Mouse (Mus musculus) hematopoietic stem cell, adult 5-6 weeks (primary cell): Measurements from ENCODE around the gene Gsg1l. TPM values are rescaled to one million over a fixed set of nuclear protein-coding genes. Genes with fewer than 3 reads are reported as not detected.

ENCODE experiments used
- ATAC-seq, 2 experiments: fragments of 125-278 bp in 1 of 2; replicated peaks in 1 of 2; 2 replicates each; pipeline ENCODE4 v1.8.0; 2016 to 2017; ENCODE audit warnings: inconsistent platforms in 2 of 2, mild to moderate bottlenecking in 2 of 2, moderate number of reproducible peaks in 2 of 2, low read depth in 1 of 2, moderate TSS enrichment in 1 of 2; ENCODE audit not compliant: low FRiP score in 2 of 2, poor library complexity in 2 of 2, severe bottlenecking in 2 of 2, insufficient read depth in 1 of 2, low TSS enrichment in 1 of 2
- total RNA-seq: library from RNA; stranded (forward); fragments of 172-1452, 232-1000 nt; gene quantifications from 2 replicates; pipeline ENCODE4 v1.2.3, GENCODE M21; 2017

Gene Gsg1l
- total RNA-seq, 1 experiment from 2014 or later, result 0.05 TPM

DNA sequence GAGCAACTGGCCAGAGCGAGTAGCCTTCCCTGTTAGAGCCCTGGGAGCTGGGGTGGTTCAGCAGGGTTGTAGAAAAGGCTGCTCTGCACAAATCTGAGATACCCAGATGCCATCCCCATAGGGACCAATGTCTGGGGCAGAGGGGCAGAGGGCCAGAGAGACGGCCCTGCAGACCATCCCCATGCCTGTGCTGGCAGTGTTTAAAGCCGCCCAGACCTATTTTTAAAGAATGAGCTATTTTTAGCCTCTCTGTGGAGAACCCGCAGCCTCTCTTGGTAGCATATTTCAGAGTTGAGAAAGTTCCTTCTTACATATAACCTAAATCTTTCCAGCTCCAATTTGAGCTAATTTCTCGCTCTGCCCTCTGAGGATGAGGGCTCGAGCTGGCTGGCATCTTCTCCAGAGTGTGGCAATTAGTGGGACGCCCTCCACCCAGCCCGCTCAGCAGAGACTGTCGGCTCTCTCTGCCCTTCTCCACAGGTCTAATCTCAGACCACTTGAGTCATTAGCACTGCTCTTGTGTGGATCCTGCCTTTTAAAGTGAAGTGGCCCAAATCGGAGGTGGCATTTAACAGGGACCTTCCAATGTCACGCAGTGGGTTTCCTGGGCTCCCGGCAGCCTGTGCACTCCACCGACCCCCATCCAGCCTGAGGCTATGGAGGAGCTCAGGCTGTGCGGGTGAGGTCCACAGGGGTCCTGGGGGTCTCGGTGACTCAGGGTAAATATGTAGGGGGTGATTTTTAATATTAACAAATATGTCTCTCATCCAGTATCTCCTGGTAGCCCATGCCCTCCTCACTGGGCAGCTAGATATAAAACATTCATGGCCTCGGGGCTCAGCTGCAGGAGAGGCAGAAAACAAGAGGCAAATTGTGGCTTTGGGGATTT, 148.6 kb downstream of the Gsg1l start:
- no peak for ATAC-seq

- no peak for ATAC-seq
These were observed 150.6 kb downstream of the Gsg1l start for GRCm38 (mm10) chr7:125931602-125932001.

- ATAC-seq, result no peak
These were observed 158.2 kb downstream of the Gsg1l start for GRCm38 (mm10) chr7:125924044-125924443.

- ATAC-seq, result no peak
These were observed 161.4 kb downstream of the Gsg1l start for GRCm38 (mm10) chr7:125920801-125921200.

DNA sequence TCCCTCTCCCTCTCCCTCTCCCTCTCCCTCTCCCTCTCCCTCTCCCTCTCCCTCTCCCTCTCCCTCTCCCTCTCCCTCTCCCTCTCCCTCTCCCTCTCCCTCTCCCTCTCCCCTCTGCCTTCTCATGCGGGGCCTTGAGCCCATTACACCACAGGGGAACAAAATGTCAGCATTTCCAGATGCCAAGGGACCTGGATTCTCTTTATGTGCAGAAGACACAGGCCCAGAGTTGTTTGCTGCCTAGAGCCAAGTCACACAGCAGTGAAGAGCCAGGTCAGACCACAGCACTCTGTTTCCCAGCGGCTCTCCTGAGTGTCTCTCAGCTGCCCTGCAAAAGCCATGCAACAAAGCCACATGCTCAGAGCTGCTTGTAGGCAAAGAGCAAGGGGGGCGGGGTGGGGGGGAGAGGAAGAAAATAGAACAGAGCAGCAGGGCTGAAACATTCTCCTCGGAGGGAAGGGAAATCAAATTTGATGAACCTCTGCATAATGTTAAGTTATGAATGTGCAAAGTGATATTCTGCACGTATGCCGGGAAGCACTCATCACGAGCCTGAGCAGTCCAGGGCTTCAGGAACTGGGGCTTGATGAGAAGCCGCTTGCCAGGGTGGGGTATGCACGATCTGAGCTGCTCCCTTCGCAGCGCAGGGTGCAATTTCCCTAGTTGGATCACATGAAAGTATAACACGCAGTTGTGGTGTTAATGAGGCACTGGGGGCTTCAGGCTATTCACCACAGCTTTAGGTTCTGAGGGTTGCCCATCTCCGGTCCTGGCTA, 181.6 kb downstream of the Gsg1l start:
- no peak for ATAC-seq

GRCm38 (mm10) chr7:125899916-125900315, 182.3 kb downstream of the Gsg1l start:
- no peak for ATAC-seq

GRCm38 (mm10) chr7:125899036-125899435, 183.2 kb downstream of the Gsg1l start:
- peak; percentile 27 to 62; a peak in 3 of 4 replicates for ATAC-seq

GRCm38 (mm10) chr7:125897059-125897458, 185.2 kb downstream of the Gsg1l start:
- no peak for ATAC-seq

- no peak for ATAC-seq
These were observed 188.6 kb downstream of the Gsg1l start for GRCm38 (mm10) chr7:125893621-125894020.

DNA sequence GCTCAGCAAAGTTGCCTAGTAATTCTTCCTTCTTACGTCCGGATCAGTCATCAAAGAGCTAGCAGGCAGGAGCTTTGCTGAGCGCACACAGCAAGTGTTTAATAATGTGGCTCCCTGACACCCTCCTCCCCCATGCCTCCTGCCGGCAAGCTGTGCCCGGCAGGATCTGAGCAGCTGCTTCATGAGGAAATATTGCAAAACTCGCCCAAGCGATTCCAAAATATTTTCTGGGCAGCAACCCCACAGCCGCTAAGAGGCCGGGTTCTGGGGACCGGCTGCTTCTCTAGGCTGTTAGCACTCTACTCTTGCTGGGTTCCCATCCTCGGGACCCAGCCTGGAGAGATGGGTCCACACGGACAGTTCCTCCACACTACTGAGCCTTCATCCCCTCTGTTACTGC, 193.8 kb downstream of the Gsg1l start:
- no peak for ATAC-seq

DNA sequence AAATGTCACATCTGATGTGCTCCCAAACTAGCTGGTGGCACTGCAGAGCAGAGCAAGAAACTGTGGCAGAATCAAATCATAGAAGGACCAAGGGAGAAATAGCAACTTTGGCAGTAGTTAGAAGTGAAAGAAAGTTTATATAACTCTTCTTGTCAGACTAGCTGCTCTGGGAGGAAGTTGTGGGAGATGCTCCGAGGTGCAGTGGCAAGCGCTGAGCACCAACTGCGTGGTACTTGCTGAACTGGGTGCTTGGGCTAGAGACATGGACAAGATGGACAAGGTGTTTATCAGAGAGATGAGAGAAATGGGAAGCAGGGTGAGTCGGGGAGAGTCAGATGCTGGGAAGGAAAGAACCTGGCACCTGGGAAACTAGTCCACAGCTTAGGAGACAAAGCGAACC, 194.4 kb downstream of the Gsg1l start:
- no peak for ATAC-seq

GRCm38 (mm10) chr7:125887124-125887523, 195.1 kb downstream of the Gsg1l start:
- ATAC-seq, result no peak

GRCm38 (mm10) chr7:125886116-125886680, 196.0 kb downstream of the Gsg1l start:
- ATAC-seq, result no peak

GRCm38 (mm10) chr7:125883232-125883631, 199.0 kb downstream of the Gsg1l start:
- ATAC-seq, result no peak

GRCm38 (mm10) chr7:125878040-125878439, 204.2 kb downstream of the Gsg1l start:
- 0 out of 4 replicates have a peak, but pooled peaks have one; percentile 22 to 44 for ATAC-seq

GRCm38 (mm10) chr7:125873971-125874495, 208.2 kb downstream of the Gsg1l start:
- no peak for ATAC-seq

- ATAC-seq, result no peak
These were observed 209.3 kb downstream of the Gsg1l start for GRCm38 (mm10) chr7:125872874-125873273.

GRCm38 (mm10) chr7:125872202-125872580, 210.0 kb downstream of the Gsg1l start:
- no peak for ATAC-seq
